Mouse (Mus musculus): Measurements from ENCODE around the gene Shroom4.

DNA sequence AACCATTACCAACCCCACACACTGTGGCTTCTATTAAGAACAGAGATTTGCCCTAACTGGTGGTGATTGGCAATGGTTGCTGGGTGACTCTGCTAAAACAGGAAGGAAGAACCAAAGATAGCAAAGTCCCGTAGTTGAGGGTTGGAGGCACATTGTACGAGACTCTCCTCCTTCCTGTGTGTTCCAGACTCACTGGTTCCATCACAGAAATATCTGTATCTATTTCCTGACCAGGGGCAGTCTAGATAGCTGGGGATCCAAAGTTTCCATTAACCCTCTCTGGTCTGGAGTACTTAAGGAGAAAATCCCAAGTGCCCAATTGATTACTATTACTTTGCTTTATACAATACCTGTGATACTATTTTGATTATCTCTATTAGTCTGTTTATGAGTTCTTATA lies 35.6 kb downstream of the Shroom4 start:
- TF ChIP-seq GATA1 (IDR thresholded peaks at IDR 0.05; ENCODE audit: low read length) = no peak
- TF ChIP-seq TAL1 (IDR thresholded peaks at IDR 0.05; ENCODE audit: low read length) = no peak

All from erythroblast, embryonic 14.5 days (primary cell).